ENCODE assay signal across 13 mouse cellular contexts in genomic region chr19:56553177-56553576, GRCm38 (mm10).
"Had no signal": no experiment of that assay in that cellular context is flagged by ENCODE, and none has a peak within 500 bp of the region (broad histone marks: within the 10 kb centered on the region; RNA-seq: fewer than 3 reads in every experiment).

No protein-coding gene starts in this region.

- H3K27ac ChIP-seq: limb, embryonic 13.5 days; midbrain, embryonic 12.5 days; neural tube, embryonic 15.5 days had no signal

- H3K4me3 ChIP-seq: limb, embryonic 13.5 days; midbrain, embryonic 12.5 days; myocyte; neural tube, embryonic 15.5 days had no signal

- DNase-seq: kidney, adult 8-10 months; kidney, postnatal 25 days; layer of hippocampus, adult 9-11 months; left cerebral cortex, postnatal 4 days; lung, adult 18-20 months; right cerebral cortex, adult 18-20 months; right cerebral cortex, postnatal 25 days; thymus, adult 18-20 months; thymus, postnatal 14 days had no signal

- H3K9ac ChIP-seq: limb, embryonic 13.5 days; midbrain, embryonic 12.5 days; neural tube, embryonic 15.5 days had no signal

- H3K4me2 ChIP-seq: limb, embryonic 13.5 days; midbrain, embryonic 12.5 days; neural tube, embryonic 15.5 days had no signal

- H3K9me3 ChIP-seq: limb, embryonic 13.5 days; midbrain, embryonic 12.5 days; neural tube, embryonic 15.5 days had no signal

- H3K27me3 ChIP-seq: limb, embryonic 13.5 days; midbrain, embryonic 12.5 days; neural tube, embryonic 15.5 days had no signal
